Mouse (Mus musculus): ENCODE results near the gene Ap3b2. TPM values are rescaled to one million over a fixed set of nuclear protein-coding genes. Genes with fewer than 3 reads are reported as not detected.
A peak's percentile ranks its signal among the peaks of the same experiment; 100 is the strongest.

Gene Ap3b2
- total and polyA plus RNA-seq, 3 experiments, result 0.16 TPM; not detected in 2

GRCm38 (mm10) chr7:81536478-81536877 is 42.8 kb upstream of the Ap3b2 start:
- Histone ChIP-seq H3K4me1 (ENCODE audit: insufficient read depth, low read depth, low read length) (no peaks in the 10 kb centered on the region), H3K9me3 (replicated peaks) (peaks cover 3% of the 10 kb centered on the region), H3K27me3 (ENCODE audit: insufficient read depth, low read length) (peaks cover 13% of the 10 kb centered on the region), H3K4me3 (ENCODE audit: low read depth, low read length) (no peak overlapping the region), H3K36me3 (replicated peaks) (peaks cover 36% of the 10 kb centered on the region)
- no peak for ATAC-seq (ENCODE audit: extremely low read depth, insufficient number of reproducible peaks, low FRiP score, poor library complexity, severe bottlenecking)
- no peak for TF ChIP-seq GATA1 (IDR thresholded peaks at IDR 0.05; ENCODE audit: borderline replicate concordance, low read length)
- no peak for TF ChIP-seq CTCF (IDR thresholded peaks at IDR 0.05; ENCODE audit: low read depth, low read length)
- no peak for TF ChIP-seq POLR2AphosphoS5 (IDR thresholded peaks at IDR 0.05; ENCODE audit: insufficient replicate concordance, low read depth, low read length)
- DNase-seq (ENCODE audit: low spot score), result no peak

- peaks cover 3% of the 10 kb centered on the region for H3K9me3 ChIP-seq (replicated peaks)
- peaks cover 74% of the 10 kb centered on the region for H3K36me3 ChIP-seq (replicated peaks)
- H3K27me3 ChIP-seq (ENCODE audit: insufficient read depth, low read length), result no peaks in the 10 kb centered on the region
- ATAC-seq (ENCODE audit: extremely low read depth, insufficient number of reproducible peaks, low FRiP score, poor library complexity, severe bottlenecking), result no peak
- H3K4me1 ChIP-seq (ENCODE audit: insufficient read depth, low read depth, low read length), result no peaks in the 10 kb centered on the region; the same call in 1 of the 2 replicates
- no peak for DNase-seq (ENCODE audit: low spot score)
- H3K4me3 ChIP-seq (ENCODE audit: low read depth, low read length), result no peak overlapping the region
- TF ChIP-seq GATA1 (IDR thresholded peaks at IDR 0.05; ENCODE audit: borderline replicate concordance, low read length) (no peak), GATA2 (IDR thresholded peaks at IDR 0.05; ENCODE audit: borderline replicate concordance, low read depth, low read length) (no peak), CTCF (IDR thresholded peaks at IDR 0.05; ENCODE audit: low read depth, low read length) (no peak), POLR2AphosphoS5 (IDR thresholded peaks at IDR 0.05; ENCODE audit: insufficient replicate concordance, low read depth, low read length) (no peak), TAL1 (conservative IDR thresholded peaks at IDR 0.05; ENCODE audit: low read depth, low read length) (no peak)
Observed at GRCm38 (mm10) chr7:81531462-81531861, 37.7 kb upstream of the Ap3b2 start.

- TF ChIP-seq GATA1 (IDR thresholded peaks at IDR 0.05; ENCODE audit: borderline replicate concordance, low read length) (no peak), GATA2 (IDR thresholded peaks at IDR 0.05; ENCODE audit: borderline replicate concordance, low read depth, low read length) (no peak), TAL1 (conservative IDR thresholded peaks at IDR 0.05; ENCODE audit: low read depth, low read length) (no peak), POLR2AphosphoS5 (IDR thresholded peaks at IDR 0.05; ENCODE audit: insufficient replicate concordance, low read depth, low read length) (no peak)
- H3K9me3 ChIP-seq (replicated peaks), result no peaks in the 10 kb centered on the region
- DNase-seq (ENCODE audit: low spot score) (no peak), ATAC-seq (ENCODE audit: extremely low read depth, insufficient number of reproducible peaks, low FRiP score, poor library complexity, severe bottlenecking) (no peak)
- H3K27me3 ChIP-seq (ENCODE audit: insufficient read depth, low read length), result no peaks in the 10 kb centered on the region
- H3K36me3 ChIP-seq (replicated peaks), result peaks cover 59% of the 10 kb centered on the region
- no peak overlapping the region for H3K4me3 ChIP-seq (ENCODE audit: low read depth, low read length)
- H3K4me1 ChIP-seq (ENCODE audit: insufficient read depth, low read depth, low read length), result peaks cover 5% of the 10 kb centered on the region; the same call in 1 of the 2 replicates
Observed at GRCm38 (mm10) chr7:81528918-81529317, 35.2 kb upstream of the Ap3b2 start.

- ATAC-seq (ENCODE audit: extremely low read depth, insufficient number of reproducible peaks, low FRiP score, poor library complexity, severe bottlenecking) (no peak), DNase-seq (ENCODE audit: low spot score) (peak; percentile 4)
- Histone ChIP-seq H3K4me1 (ENCODE audit: insufficient read depth, low read depth, low read length) (peaks cover 8% of the 10 kb centered on the region), H3K27me3 (ENCODE audit: insufficient read depth, low read length) (peaks cover 3% of the 10 kb centered on the region; the same call in 1 of the 2 replicates), H3K4me3 (ENCODE audit: low read depth, low read length) (peak overlapping the region; percentile 73), H3K9me3 (replicated peaks) (no peaks in the 10 kb centered on the region), H3K36me3 (replicated peaks) (peaks cover 14% of the 10 kb centered on the region)
- TF ChIP-seq TAL1 (conservative IDR thresholded peaks at IDR 0.05; ENCODE audit: low read depth, low read length) (no peak), POLR2AphosphoS5 (IDR thresholded peaks at IDR 0.05; ENCODE audit: insufficient replicate concordance, low read depth, low read length) (no peak), GATA1 (IDR thresholded peaks at IDR 0.05; ENCODE audit: borderline replicate concordance, low read length) (no peak)
Observed at GRCm38 (mm10) chr7:81523663-81524017, 29.9 kb upstream of the Ap3b2 start.

- peak; percentile 48 for DNase-seq (ENCODE audit: low spot score)
- H3K27me3 ChIP-seq (ENCODE audit: insufficient read depth, low read length), result peaks cover 3% of the 10 kb centered on the region; the same call in 1 of the 2 replicates
- H3K9me3 ChIP-seq (replicated peaks), result no peaks in the 10 kb centered on the region
- H3K36me3 ChIP-seq (replicated peaks), result peaks cover 11% of the 10 kb centered on the region
- TF ChIP-seq POLR2AphosphoS5 (IDR thresholded peaks at IDR 0.05; ENCODE audit: insufficient replicate concordance, low read depth, low read length) (no peak), GATA2 (IDR thresholded peaks at IDR 0.05; ENCODE audit: borderline replicate concordance, low read depth, low read length) (no peak), CTCF (IDR thresholded peaks at IDR 0.05; ENCODE audit: low read depth, low read length) (no peak), GATA1 (IDR thresholded peaks at IDR 0.05; ENCODE audit: borderline replicate concordance, low read length) (no peak), TAL1 (conservative IDR thresholded peaks at IDR 0.05; ENCODE audit: low read depth, low read length) (no peak)
- peak overlapping the region; percentile 73 for H3K4me3 ChIP-seq (ENCODE audit: low read depth, low read length)
- peaks cover 8% of the 10 kb centered on the region for H3K4me1 ChIP-seq (ENCODE audit: insufficient read depth, low read depth, low read length)
- peak; percentile 84 for ATAC-seq (ENCODE audit: extremely low read depth, insufficient number of reproducible peaks, low FRiP score, poor library complexity, severe bottlenecking)
Observed at GRCm38 (mm10) chr7:81523008-81523662, 29.4 kb upstream of the Ap3b2 start.

- no peak for ATAC-seq (ENCODE audit: extremely low read depth, insufficient number of reproducible peaks, low FRiP score, poor library complexity, severe bottlenecking)
- Histone ChIP-seq H3K9me3 (replicated peaks) (no peaks in the 10 kb centered on the region), H3K4me3 (ENCODE audit: low read depth, low read length) (no peak overlapping the region), H3K27me3 (ENCODE audit: insufficient read depth, low read length) (peaks cover 19% of the 10 kb centered on the region), H3K4me1 (ENCODE audit: insufficient read depth, low read depth, low read length) (no peaks in the 10 kb centered on the region), H3K36me3 (replicated peaks) (no peaks in the 10 kb centered on the region)
- DNase-seq (ENCODE audit: low spot score), result no peak
- TF ChIP-seq POLR2AphosphoS5 (IDR thresholded peaks at IDR 0.05; ENCODE audit: insufficient replicate concordance, low read depth, low read length) (no peak), GATA1 (IDR thresholded peaks at IDR 0.05; ENCODE audit: borderline replicate concordance, low read length) (no peak), CTCF (IDR thresholded peaks at IDR 0.05; ENCODE audit: low read depth, low read length) (no peak), GATA2 (IDR thresholded peaks at IDR 0.05; ENCODE audit: borderline replicate concordance, low read depth, low read length) (no peak), TAL1 (conservative IDR thresholded peaks at IDR 0.05; ENCODE audit: low read depth, low read length) (no peak)
Observed at GRCm38 (mm10) chr7:81516154-81517030, 22.7 kb upstream of the Ap3b2 start.
